Mouse (Mus musculus) lung, postnatal 0 days (tissue): Measurements from ENCODE around the gene Nipsnap3b.

Experiments used
- CTCF ChIP-seq: IDR thresholded peaks from 2 replicates; pipeline ENCODE4 v1.5.1; 2016; ENCODE audit warnings: antibody characterized with exemption, mild to moderate bottlenecking
- EP300 ChIP-seq: IDR thresholded peaks from 2 replicates; pipeline ENCODE4 v1.6.1; 2016; ENCODE audit warnings: antibody characterized with exemption, mild to moderate bottlenecking, control low read depth

- TF ChIP-seq CTCF (no peak), EP300 (no peak)
Observed at GRCm38 (mm10) chr4:53023189-53023925, 11.7 kb downstream of the Nipsnap3b start.
